Mouse (Mus musculus) lung, adult 2 months (tissue): Measurements from ENCODE around the gene Trim62.

Source experiments
- CTCF ChIP-seq: fragments of 200-500 bp; IDR thresholded peaks from 2 replicates; pipeline ENCODE4 v1.5.1; 2011; ENCODE audit warnings: mild to moderate bottlenecking, low read length, control low read depth; ENCODE audit not compliant: insufficient read depth
- POLR2A ChIP-seq: fragments of 200-500 bp; IDR thresholded peaks from 2 replicates; pipeline ENCODE4 v1.6.1; 2011; ENCODE audit warnings: low read depth, mild to moderate bottlenecking, control low read depth, low read length, borderline replicate concordance; ENCODE audit errors: extremely low read depth

DNA sequence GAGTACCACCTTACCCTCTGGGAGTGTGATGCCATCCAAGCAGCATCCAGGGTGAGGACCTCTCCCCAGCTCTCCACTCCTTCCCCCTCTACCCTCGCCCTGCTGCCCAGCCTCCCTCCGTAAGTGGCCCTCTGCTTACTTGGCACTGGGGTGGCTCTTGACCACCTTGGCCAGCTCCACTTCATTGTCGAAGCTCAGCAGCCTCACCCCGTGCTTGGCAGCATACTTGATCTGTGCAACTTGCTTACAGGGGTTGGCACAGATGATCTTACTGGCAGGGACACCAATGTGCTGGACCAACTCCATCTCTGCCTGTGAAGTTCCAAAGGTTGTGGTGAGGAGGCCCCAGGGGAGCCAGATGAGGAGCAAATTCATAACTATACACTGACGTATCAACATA lies 67.1 kb downstream of the Trim62 start:
- TF ChIP-seq CTCF (no peak), POLR2A (no peak)
